Mouse (Mus musculus): ENCODE data around the gene Plekha6. TPM values are rescaled to one million over a fixed set of nuclear protein-coding genes. Genes with fewer than 3 reads are reported as not detected.

Gene Plekha6
- total RNA-seq, 1 experiment from 2014 or later = 7.6 TPM

GRCm38 (mm10) chr1:133203701-133204100, 39.7 kb downstream of the Plekha6 start:
- no peak for ATAC-seq (replicated peaks in 1 of 2; ENCODE audit: insufficient read depth in 1 of 2, low FRiP score in 2 of 2, low TSS enrichment in 1 of 2, low read depth in 1 of 2, poor library complexity in 2 of 2, severe bottlenecking in 2 of 2)

- ATAC-seq (replicated peaks in 1 of 2; ENCODE audit: insufficient read depth in 1 of 2, low FRiP score in 2 of 2, low TSS enrichment in 1 of 2, low read depth in 1 of 2, poor library complexity in 2 of 2, severe bottlenecking in 2 of 2) = no peak
These were observed 40.4 kb downstream of the Plekha6 start for GRCm38 (mm10) chr1:133204341-133204849.

DNA sequence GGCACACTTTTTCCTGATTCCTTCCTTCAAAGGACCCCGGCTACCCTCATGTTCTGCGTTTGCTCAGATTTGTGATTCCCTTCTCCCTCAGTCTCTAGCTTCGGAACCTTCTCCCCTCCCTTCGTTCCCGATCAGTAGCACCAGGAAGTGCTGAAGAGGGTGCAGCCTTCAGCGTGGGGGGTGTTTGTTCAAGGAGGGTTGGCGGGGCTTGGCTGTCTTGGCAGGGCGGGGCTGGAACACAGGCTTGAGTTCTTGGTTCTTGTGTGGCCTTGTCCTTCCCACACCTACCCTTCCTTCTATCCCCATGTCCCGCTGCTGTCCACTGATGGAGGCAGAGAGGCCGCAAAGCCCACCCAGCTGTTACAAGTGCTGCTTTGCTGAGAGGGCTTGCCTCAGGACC, 41.0 kb downstream of the Plekha6 start:
- ATAC-seq (replicated peaks in 1 of 2; ENCODE audit: insufficient read depth in 1 of 2, low FRiP score in 2 of 2, low TSS enrichment in 1 of 2, low read depth in 1 of 2, poor library complexity in 2 of 2, severe bottlenecking in 2 of 2) = no peak

- ATAC-seq (replicated peaks in 1 of 2; ENCODE audit: insufficient read depth in 1 of 2, low FRiP score in 2 of 2, low TSS enrichment in 1 of 2, low read depth in 1 of 2, poor library complexity in 2 of 2, severe bottlenecking in 2 of 2) = no peak
These were observed 44.2 kb downstream of the Plekha6 start for GRCm38 (mm10) chr1:133208086-133208815.

DNA sequence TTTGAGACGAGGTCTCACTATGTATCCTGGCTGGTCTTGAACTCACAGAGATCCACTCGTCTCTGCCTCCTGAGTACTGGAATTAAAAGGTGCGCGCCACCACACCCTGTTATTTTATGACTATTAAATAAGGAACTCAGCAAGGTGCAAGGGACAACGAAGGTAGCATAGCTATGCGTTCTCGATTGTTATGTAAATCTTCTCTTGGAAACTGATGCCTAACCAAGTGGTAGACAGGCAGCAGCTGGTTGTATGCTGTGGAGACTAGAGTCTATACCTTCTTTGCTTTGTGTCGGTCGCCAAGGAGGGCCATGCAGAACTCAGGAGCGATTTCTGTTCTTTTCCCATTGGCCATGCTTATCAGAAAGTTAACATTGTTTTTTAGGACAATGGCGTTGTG, 45.0 kb downstream of the Plekha6 start:
- no peak for ATAC-seq (replicated peaks in 1 of 2; ENCODE audit: insufficient read depth in 1 of 2, low FRiP score in 2 of 2, low TSS enrichment in 1 of 2, low read depth in 1 of 2, poor library complexity in 2 of 2, severe bottlenecking in 2 of 2)

DNA sequence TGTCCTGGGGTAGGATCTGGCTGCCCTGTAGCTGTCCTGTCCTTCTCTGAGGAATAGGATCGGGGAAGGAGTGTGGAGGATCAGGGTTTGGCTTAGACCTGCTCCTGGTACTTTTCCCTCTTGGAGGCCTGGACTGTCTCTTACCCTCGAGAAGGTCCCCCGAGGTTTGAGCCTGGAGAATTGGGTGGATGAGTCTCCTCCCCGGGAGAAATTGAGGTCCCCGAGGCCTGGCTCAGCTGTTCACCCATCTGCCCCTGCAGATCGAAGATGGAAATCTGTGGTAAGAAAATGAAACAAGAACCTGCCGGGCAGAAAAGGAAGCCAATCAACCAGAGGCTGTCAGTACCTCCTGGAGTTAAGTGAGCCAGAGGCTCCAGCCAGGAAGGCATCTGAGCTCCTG, 45.5 kb downstream of the Plekha6 start:
- ATAC-seq (replicated peaks in 1 of 2; ENCODE audit: insufficient read depth in 1 of 2, low FRiP score in 2 of 2, low TSS enrichment in 1 of 2, low read depth in 1 of 2, poor library complexity in 2 of 2, severe bottlenecking in 2 of 2) = no peak

DNA sequence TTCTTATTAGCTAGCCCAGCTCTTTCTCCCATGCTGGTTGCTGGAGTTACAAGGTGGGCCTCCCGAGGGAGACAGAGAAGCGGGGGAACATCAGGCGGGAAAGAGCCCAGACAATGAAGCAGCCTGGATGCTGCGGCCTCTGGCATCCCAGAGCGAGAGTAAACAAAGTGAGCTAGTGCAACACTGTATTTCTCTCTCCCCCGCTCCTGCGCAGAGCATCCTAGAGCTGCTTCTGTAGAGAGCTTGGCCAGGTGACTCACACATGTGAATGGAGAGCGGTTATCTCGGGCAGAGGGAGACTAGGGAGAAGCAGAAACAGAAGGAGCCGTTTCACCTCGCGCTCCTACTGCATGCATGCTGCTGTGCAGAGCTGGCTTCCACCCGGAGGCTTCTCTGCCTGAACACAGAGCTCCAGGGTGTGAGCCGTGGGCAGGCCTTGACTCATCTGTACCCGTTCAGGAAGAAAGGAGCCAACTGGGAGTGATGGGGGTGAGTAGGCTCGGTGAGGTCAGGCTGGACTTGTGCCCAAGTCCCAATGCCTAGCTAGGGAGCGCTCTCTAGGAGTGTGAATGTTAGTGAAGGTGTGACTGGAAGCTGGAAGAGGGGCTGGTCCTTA, 46.0 kb downstream of the Plekha6 start:
- no peak; a peak in 1 of 4 replicates for ATAC-seq (replicated peaks in 1 of 2; ENCODE audit: insufficient read depth in 1 of 2, low FRiP score in 2 of 2, low TSS enrichment in 1 of 2, low read depth in 1 of 2, poor library complexity in 2 of 2, severe bottlenecking in 2 of 2)

DNA sequence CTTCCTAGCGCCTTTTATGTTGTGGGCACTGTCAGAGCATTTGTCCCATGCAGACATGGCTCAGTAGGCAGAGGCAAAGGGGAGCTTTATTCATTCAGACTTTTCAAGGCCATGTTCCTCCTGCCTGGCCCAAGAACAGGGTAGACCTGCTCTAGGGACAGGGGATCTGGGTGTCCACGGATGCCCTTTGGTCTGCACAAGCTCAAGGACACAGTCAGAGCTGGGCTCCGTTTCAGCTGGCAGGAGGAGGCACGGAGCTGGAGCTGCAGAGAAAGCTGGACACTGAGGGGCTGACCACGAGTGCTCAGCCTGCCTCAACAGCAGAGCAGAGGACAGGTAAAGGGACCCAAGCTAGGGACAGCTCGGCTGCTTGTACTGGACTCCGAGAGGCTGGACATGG, 46.8 kb downstream of the Plekha6 start:
- ATAC-seq (replicated peaks in 1 of 2; ENCODE audit: insufficient read depth in 1 of 2, low FRiP score in 2 of 2, low TSS enrichment in 1 of 2, low read depth in 1 of 2, poor library complexity in 2 of 2, severe bottlenecking in 2 of 2) = no peak

DNA sequence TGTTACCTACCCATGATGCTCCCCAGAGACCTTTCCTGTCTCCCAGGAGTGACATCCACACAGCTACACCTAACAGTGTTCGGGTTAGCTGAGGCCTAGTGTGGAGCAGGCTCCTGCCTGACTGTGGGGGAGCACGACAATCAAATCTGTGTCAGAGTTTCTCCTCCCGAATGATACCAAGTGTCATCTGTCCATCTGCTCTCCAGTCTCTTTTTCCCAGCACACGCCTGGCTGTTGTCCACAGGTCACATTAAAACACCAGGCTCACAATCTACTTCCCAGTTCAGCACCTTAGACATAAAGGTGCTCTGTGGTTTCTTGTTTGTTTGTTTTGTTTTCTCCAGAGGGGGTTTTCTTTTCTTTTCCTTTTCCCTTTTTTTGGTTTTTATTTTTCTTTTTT, 48.3 kb downstream of the Plekha6 start:
- ATAC-seq (replicated peaks in 1 of 2; ENCODE audit: insufficient read depth in 1 of 2, low FRiP score in 2 of 2, low TSS enrichment in 1 of 2, low read depth in 1 of 2, poor library complexity in 2 of 2, severe bottlenecking in 2 of 2) = no peak

DNA sequence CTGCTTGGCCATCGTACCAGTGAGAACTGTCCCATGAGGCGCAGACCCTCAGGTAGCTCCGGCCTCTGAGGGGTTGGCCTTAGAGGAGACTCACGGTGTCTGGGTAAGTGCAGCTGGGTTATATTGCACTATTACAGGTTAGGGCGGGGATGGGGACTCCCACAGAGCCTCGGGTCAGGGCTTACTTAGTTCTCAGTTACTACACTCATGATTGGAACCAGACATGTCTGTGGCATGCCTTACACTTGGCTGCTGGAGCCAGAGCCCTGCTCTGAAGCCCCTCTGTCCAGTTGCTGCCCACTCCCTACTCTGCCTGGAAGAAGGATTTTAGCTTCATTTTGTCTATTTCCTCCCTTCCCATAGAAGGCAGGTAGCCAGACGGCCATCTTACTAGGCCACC, 49.1 kb downstream of the Plekha6 start:
- ATAC-seq (replicated peaks in 1 of 2; ENCODE audit: insufficient read depth in 1 of 2, low FRiP score in 2 of 2, low TSS enrichment in 1 of 2, low read depth in 1 of 2, poor library complexity in 2 of 2, severe bottlenecking in 2 of 2) = no peak

DNA sequence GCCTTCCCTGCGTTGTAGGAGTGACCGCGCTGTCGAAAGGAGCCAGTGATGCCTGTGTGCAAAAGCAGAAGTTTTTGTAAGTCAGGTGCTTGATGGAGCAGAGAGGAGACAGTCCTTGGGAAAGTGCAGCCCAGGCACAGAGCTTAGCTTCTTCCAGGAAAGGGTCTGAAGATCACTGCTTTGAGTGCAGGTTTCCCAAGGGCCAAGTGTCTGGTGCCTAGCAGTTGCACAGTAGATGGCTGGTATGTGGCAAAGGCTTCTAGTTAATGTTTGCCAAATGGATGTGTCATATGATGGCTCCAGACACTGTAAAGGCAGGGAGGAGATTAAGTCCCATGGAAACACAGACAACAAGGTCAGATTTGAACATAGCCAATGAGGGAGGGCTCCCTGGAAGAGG, 49.9 kb downstream of the Plekha6 start:
- ATAC-seq (replicated peaks in 1 of 2; ENCODE audit: insufficient read depth in 1 of 2, low FRiP score in 2 of 2, low TSS enrichment in 1 of 2, low read depth in 1 of 2, poor library complexity in 2 of 2, severe bottlenecking in 2 of 2) = no peak

GRCm38 (mm10) chr1:133214672-133215359, 50.8 kb downstream of the Plekha6 start:
- 0 out of 4 replicates have a peak, but pooled peaks of 1 of the 2 experiments have one; percentile 43 for ATAC-seq (replicated peaks in 1 of 2; ENCODE audit: insufficient read depth in 1 of 2, low FRiP score in 2 of 2, low TSS enrichment in 1 of 2, low read depth in 1 of 2, poor library complexity in 2 of 2, severe bottlenecking in 2 of 2)

DNA sequence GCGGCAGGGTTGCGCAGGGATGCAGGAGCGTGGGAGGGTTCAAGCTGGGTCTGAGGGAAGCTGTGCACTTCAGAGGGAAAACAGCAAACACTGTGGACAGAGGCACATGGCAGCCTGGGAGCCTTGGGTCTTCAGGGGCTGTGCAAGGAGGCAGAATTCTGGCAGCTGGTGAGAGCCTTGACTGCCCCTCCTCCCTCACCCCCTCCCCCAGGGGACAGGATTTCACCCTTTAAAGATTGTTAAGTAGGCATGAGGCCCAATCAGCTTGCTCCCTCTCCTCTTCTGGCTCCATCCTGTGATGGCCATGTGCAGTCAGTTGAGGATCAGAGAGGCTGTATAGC, 51.3 kb downstream of the Plekha6 start:
- ATAC-seq (replicated peaks in 1 of 2; ENCODE audit: insufficient read depth in 1 of 2, low FRiP score in 2 of 2, low TSS enrichment in 1 of 2, low read depth in 1 of 2, poor library complexity in 2 of 2, severe bottlenecking in 2 of 2) = no peak

DNA sequence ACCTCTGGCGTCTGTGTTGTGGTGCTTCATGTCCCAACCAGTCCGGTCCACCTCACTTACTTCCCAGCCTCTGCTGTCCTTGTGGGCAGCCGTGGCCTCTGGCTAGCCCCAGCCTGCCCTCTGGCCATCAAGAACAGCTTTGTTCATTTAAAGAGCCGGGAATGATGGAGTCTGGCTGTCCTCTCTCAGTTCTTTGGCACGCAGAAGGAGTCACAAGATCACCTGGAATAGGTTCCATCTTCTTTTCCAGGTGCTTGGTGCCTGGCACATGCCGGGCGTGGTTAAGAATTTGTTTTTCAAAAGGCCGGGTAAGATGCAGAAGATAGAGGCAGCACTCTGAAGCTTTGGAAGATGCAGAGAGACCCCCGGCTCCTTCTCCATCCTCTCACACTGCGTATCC, 51.7 kb downstream of the Plekha6 start:
- no peak for ATAC-seq (replicated peaks in 1 of 2; ENCODE audit: insufficient read depth in 1 of 2, low FRiP score in 2 of 2, low TSS enrichment in 1 of 2, low read depth in 1 of 2, poor library complexity in 2 of 2, severe bottlenecking in 2 of 2)

DNA sequence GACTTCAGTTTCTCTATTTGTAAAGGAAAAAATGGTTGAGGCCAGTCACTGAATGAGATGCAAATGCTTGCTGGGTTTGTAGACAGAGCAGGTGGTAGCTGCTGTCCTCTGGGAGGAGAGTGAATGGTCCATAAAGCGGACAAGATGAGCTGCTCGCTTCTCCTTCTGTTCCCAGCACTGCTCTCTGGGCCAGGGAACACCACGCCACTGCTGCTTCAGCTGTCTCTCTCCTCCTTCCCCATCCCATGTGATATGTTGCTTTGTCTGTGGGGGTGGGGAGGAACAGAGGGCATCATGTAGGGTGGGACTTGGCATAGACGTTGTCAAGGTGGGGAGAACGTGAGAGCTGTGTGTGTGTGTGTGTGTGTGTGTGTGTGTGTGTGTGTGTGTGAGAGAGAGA, 53.0 kb downstream of the Plekha6 start:
- no peak for ATAC-seq (replicated peaks in 1 of 2; ENCODE audit: insufficient read depth in 1 of 2, low FRiP score in 2 of 2, low TSS enrichment in 1 of 2, low read depth in 1 of 2, poor library complexity in 2 of 2, severe bottlenecking in 2 of 2)

- ATAC-seq (replicated peaks in 1 of 2; ENCODE audit: insufficient read depth in 1 of 2, low FRiP score in 2 of 2, low TSS enrichment in 1 of 2, low read depth in 1 of 2, poor library complexity in 2 of 2, severe bottlenecking in 2 of 2) = no peak
These were observed 55.1 kb downstream of the Plekha6 start for GRCm38 (mm10) chr1:133219106-133219505.

DNA sequence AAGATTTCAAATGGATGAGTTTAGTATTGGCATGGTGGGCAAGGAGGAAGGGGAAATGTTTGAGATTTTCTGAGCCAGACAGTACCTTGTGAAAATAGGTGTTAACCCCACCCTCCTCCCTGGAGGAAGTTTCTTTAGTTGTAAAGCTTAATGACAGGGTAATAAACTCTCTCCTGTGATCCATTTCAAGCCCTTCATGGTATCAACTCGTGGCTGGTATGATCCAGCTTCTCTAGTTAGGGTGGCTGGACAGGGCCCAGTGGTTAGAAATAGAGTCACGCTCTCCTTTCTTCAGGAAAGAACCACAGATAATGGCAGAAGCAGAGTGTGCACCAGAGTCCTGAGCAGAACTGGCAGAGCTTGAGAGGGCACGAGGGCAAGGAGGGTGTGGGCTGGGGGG, 57.4 kb downstream of the Plekha6 start:
- no peak for ATAC-seq (replicated peaks in 1 of 2; ENCODE audit: insufficient read depth in 1 of 2, low FRiP score in 2 of 2, low TSS enrichment in 1 of 2, low read depth in 1 of 2, poor library complexity in 2 of 2, severe bottlenecking in 2 of 2)

GRCm38 (mm10) chr1:133222445-133222995, 58.5 kb downstream of the Plekha6 start:
- no peak for ATAC-seq (replicated peaks in 1 of 2; ENCODE audit: insufficient read depth in 1 of 2, low FRiP score in 2 of 2, low TSS enrichment in 1 of 2, low read depth in 1 of 2, poor library complexity in 2 of 2, severe bottlenecking in 2 of 2)
